ENCODE assay signal across 17 mouse cellular contexts in genomic region chr8:10882381-10882780, GRCm38 (mm10).
DNase-seq lines count a peak whose midpoint lies in the region; TF ChIP-seq lines count a peak whose summit lies in the region.
"Had no signal": no experiment of that assay in that cellular context is flagged by ENCODE, and none has a peak within 500 bp of the region (broad histone marks: within the 10 kb centered on the region; RNA-seq: fewer than 3 reads in every experiment).

No protein-coding gene starts in this region.

- DNase-seq in adrenal gland, adult 2 months: peak; percentile 57
- no peak for DNase-seq in adrenal gland, postnatal 25 days
- peak; percentile 37 for DNase-seq in heart, adult 8-10 months (ENCODE audit: low spot score)
- DNase-seq in heart, postnatal 25 days (ENCODE audit: low spot score): no peak
- DNase-seq in lung, postnatal 36 days: peak; percentile 73
- DNase-seq in lung, adult 2 months: no peak
- DNase-seq in heart, postnatal 10 days: peak; percentile 70 to 75
- no peak for DNase-seq in T-cell, adult 2 months (ENCODE audit: low spot score)
- DNase-seq: cerebellum, adult 11-12 months; gastrocnemius, postnatal 14 days; kidney, adult 18-20 months; liver had no signal

- no peak for TF ChIP-seq CTCF in lung, adult 2 months (IDR thresholded peaks at IDR 0.05; ENCODE audit: insufficient read depth, low read length)

- H3K4me1 ChIP-seq in lung, adult 2 months (ENCODE audit: control insufficient read depth, insufficient read depth, low read length): peaks cover 3% of the 10 kb centered on the region; the same call in 1 of the 2 replicates
- H3K4me1 ChIP-seq: embryonic facial prominence, embryonic 10.5 days; midbrain, embryonic 13.5 days had no signal

- intact Hi-C loops in heart, postnatal 25 days (cut with DNase I): loop anchor here (5.0 to 10.0 kb wide), 3 partner anchors 75 to 292 kb away; partner anchors contain the start of gene Irs2
- intact Hi-C loops in heart, postnatal 10 days (cut with DNase I): loop anchor here (5.0 kb wide), 2 partner anchors 125 to 290 kb away; partner anchors contain the start of gene Irs2

- TF ChIP-seq POLR2A in lung, adult 2 months (IDR thresholded peaks at IDR 0.05; ENCODE audit: borderline replicate concordance, extremely low read depth, low read depth, low read length): no peak

- no peak overlapping the region for H3K4me3 ChIP-seq in lung, adult 2 months (replicated peaks; ENCODE audit: extremely low read depth, low read depth, low read length)
- H3K4me3 ChIP-seq: embryonic facial prominence, embryonic 10.5 days; heart, embryonic 13.5 days; hindbrain, embryonic 10.5 days; midbrain, embryonic 13.5 days; myocyte had no signal

- 40% methylated on average over 5 of the region's 5 CpGs for WGBS in lung, adult 2 months

Comparison
In these comparisons a context has a peak if more than half of its experiments do, and no peak if none do; other contexts are left out.
1. DNase-seq: peak in adrenal gland, adult 2 months (single experiment), heart, adult 8-10 months (single experiment), lung, postnatal 36 days (single experiment) and heart, postnatal 10 days (2 of 2); none in adrenal gland, postnatal 25 days (single experiment), heart, postnatal 25 days (single experiment), lung, adult 2 months (single experiment) and T-cell, adult 2 months (single experiment).